Mouse (Mus musculus): ENCODE data around the gene Lpar2. TPM values are rescaled to one million over a fixed set of nuclear protein-coding genes. Genes with fewer than 3 reads are reported as not detected.

Gene Lpar2
- polyA plus RNA-seq, 1 experiment = 8.0 TPM

DNA sequence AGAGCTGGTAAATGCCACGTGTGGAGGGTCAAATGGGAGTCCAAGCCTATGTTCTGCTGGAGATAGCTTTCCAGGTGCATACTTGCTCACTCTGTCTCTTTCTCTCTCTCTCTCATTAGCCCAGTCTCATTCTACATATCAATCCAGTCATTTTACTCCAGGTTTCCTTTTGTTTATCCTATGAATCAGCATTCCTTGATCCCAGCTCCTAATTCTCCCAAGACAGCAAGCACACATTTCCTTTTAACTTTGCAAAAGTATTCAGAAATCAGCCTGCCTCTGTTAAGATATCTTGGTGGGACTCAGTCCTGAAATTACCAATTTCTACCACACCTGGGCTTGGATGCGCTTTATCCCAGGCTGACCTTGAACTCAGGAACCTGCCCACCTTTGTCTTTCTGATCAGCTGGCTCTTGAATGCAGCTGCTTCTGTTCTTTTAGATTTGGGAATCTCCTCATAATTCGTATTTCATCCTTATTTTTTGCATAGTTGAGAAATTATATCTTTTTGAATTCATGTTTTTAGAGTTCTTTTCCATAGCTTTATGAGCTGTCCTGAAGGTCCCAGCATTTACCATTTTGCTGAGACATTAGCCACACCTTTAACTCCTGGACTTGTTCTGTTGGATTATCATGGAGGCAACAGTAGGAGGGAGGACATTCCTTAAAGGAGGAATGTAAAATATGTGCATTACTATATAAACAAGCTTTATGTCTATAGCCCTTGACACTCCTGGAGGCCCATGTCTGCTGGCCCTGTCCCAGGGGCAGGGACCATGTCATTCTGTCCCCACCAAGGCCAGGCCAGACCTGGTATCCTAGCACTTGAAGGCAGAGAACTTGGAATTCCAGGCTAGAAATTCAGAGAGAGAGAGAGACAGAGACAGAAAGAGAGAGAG lies 25.2 kb downstream of the Lpar2 start:
- DNase-seq (ENCODE audit: low read depth) = no peak
- no peak for TF ChIP-seq POLR2A (IDR thresholded peaks at IDR 0.05; ENCODE audit: borderline replicate concordance, extremely low read depth, insufficient read depth, insufficient read length, poor library complexity, severe bottlenecking)
- TF ChIP-seq CTCF (IDR thresholded peaks at IDR 0.05; ENCODE audit: borderline replicate concordance, extremely low read depth, insufficient read depth, insufficient read length) = no peak

DNA sequence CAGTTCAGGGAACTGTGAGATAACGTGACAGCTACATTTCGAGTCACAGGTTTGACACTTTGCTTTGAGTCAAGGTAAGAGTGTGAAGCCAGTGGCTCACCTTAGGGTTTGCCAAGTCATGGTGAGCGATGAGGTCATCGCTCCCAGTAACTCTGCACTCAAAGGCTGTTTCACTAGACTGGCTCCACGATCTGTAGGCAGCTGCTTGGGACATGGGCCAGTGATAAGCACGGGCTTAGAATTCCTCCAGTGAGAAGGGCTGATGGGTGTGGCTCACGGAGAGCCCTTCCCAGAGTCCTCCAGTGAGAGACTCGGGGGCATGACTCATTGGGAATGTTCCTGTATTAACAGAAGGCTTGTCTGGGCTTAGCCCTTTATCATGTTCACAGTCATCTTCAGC lies 26.7 kb downstream of the Lpar2 start:
- TF ChIP-seq POLR2A (IDR thresholded peaks at IDR 0.05; ENCODE audit: borderline replicate concordance, extremely low read depth, insufficient read depth, insufficient read length, poor library complexity, severe bottlenecking) (no peak), CTCF (IDR thresholded peaks at IDR 0.05; ENCODE audit: borderline replicate concordance, extremely low read depth, insufficient read depth, insufficient read length) (no peak)
- DNase-seq (ENCODE audit: low read depth) = no peak

DNA sequence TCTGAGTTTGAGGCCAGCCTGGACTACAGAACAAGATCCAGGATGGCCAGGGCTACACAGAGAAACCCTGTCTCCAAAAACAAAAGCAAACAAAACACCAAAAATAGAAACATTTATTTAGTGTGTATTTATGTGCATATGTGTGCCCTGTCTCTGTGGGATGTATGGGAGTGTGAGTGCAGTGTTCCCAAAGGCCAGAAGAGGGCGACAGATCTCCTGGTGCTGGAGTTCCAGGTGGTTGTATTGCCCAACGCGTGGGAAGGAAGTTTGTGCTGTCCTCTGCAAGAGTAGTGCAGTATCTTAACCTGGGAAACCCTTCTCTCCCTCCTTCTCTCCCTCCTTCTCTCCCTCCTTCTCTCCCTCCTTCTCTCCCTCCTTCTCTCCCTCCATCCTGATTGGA lies 27.7 kb downstream of the Lpar2 start:
- no peak for DNase-seq (ENCODE audit: low read depth)
- no peak for TF ChIP-seq POLR2A (IDR thresholded peaks at IDR 0.05; ENCODE audit: borderline replicate concordance, extremely low read depth, insufficient read depth, insufficient read length, poor library complexity, severe bottlenecking)
- TF ChIP-seq CTCF (IDR thresholded peaks at IDR 0.05; ENCODE audit: borderline replicate concordance, extremely low read depth, insufficient read depth, insufficient read length) = peak; percentile 47; the same call in 1 of the 2 replicates

DNA sequence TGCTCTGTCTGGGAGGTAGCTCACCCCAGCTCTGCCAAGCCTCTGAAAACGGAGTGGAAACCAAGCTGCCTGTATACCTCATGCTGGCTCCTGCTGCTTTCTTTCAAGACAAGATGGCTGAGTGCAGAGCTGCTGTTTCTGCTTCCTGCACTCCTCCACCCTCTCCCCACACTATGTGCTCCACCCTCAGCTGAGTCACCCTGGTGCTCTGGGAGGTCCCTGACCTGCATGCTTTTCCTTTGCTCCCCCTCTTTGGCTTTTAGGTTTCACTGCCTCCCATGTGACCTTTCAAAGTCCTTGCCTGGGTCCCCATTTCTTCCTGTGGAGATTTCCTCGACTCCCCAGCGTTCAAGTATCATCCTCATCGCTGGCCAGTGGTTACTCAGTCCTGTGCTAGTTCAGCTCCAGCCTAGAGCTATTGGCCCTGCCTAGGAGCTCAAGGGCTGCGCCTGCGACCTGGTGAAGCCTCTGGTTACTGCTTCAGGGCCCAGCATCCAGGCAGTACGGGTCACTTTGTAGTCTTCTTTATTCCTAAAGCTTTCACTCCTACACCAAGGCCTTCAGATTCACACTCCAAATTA lies 28.8 kb downstream of the Lpar2 start:
- no peak for TF ChIP-seq POLR2A (IDR thresholded peaks at IDR 0.05; ENCODE audit: borderline replicate concordance, extremely low read depth, insufficient read depth, insufficient read length, poor library complexity, severe bottlenecking)
- no peak for TF ChIP-seq CTCF (IDR thresholded peaks at IDR 0.05; ENCODE audit: borderline replicate concordance, extremely low read depth, insufficient read depth, insufficient read length)
- no peak for DNase-seq (ENCODE audit: low read depth)

DNA sequence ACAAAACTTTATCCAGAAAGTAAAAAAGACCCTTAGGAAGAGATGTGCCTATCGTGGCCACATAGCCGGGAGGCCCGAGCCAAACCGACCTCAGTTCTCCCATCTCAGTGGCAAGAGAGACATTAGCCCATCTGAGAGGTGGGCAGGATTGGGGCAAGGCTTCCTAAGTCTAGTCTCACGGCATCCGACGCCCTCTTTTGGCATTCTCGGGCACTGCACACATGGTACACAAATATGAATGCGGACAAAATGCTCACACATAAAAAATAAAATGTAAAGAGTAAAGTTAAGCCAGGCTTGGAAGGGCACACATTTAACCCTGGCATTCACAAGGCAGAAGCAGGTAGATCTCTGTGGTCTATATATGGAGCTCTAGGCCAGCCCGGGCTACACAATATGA lies 31.6 kb downstream of the Lpar2 start:
- TF ChIP-seq CTCF (IDR thresholded peaks at IDR 0.05; ENCODE audit: borderline replicate concordance, extremely low read depth, insufficient read depth, insufficient read length) = no peak
- DNase-seq (ENCODE audit: low read depth) = no peak

DNA sequence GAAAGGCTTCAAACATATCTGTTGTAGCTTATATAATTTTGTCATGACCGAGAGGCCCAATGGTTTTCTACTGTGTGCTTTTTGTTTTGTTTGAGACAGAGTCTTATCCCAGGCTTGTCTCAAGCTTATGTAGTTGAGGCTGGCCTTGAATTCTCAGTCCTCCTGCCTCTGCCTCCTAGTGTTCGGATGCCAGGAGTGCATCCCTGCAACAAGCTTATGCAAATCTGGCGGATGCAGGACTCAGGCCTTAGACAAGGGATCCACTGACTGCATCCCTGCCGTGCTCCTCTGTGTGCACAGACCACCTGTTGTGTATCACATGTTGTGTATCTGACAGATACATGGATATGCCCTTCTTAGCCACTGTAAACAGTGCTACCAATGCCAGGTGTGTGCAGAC lies 38.6 kb downstream of the Lpar2 start:
- peak; percentile 23; the same call in 1 of the 2 replicates for TF ChIP-seq CTCF (IDR thresholded peaks at IDR 0.05; ENCODE audit: borderline replicate concordance, extremely low read depth, insufficient read depth, insufficient read length)
- no peak for TF ChIP-seq POLR2A (IDR thresholded peaks at IDR 0.05; ENCODE audit: borderline replicate concordance, extremely low read depth, insufficient read depth, insufficient read length, poor library complexity, severe bottlenecking)
- DNase-seq (ENCODE audit: low read depth) = peak; percentile 24

DNA sequence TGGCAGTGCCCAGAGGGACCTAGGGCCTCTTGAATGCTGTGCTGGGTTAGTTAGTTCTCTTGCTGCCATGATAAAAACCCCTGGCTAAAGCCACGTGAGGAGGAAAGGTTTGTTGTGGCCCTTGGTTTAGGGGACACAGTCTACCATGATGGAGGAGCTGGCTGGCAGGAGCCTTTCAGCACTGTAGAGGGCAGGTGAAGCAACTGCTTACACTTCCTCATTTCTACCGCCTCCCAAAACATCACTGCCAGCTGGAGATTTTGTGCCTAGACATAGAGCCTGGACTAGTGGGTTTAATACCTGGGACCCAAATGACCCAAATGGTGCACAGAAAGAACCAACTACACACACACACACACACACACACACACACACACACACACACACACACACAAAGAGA lies 39.0 kb downstream of the Lpar2 start:
- no peak for DNase-seq (ENCODE audit: low read depth)
- TF ChIP-seq CTCF (IDR thresholded peaks at IDR 0.05; ENCODE audit: borderline replicate concordance, extremely low read depth, insufficient read depth, insufficient read length) (no peak), POLR2A (IDR thresholded peaks at IDR 0.05; ENCODE audit: borderline replicate concordance, extremely low read depth, insufficient read depth, insufficient read length, poor library complexity, severe bottlenecking) (no peak)

DNA sequence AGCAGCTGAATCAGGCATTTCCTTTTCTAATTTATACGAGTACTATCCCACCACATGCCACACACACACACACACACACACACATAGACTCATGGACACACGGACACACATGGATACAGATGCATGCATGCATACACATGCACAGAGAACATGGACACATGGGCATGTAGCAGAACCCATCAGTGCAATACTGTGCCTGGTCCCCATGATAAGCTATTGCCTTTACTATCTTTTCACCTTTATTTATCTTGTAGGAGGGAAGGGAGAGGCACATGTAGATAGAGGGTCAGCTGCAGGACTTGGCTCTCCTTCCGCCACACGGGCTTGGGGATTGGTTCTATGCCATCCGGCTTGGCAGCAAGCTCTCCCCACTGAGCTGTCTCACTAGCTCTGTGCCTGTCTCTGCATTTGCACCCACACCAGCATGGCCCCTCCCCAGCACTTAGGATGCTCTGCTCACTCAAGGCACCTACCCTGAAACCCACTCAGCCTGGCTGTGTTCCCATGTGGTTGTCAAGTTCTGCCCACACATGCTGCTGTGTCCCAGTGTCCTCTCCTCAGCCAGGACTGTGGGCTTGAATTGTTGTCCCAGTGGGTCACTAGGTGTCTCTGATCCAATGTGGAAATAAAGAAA lies 41.3 kb downstream of the Lpar2 start:
- no peak for DNase-seq (ENCODE audit: low read depth)
- TF ChIP-seq POLR2A (IDR thresholded peaks at IDR 0.05; ENCODE audit: borderline replicate concordance, extremely low read depth, insufficient read depth, insufficient read length, poor library complexity, severe bottlenecking) (no peak), CTCF (IDR thresholded peaks at IDR 0.05; ENCODE audit: borderline replicate concordance, extremely low read depth, insufficient read depth, insufficient read length) (no peak)

DNA sequence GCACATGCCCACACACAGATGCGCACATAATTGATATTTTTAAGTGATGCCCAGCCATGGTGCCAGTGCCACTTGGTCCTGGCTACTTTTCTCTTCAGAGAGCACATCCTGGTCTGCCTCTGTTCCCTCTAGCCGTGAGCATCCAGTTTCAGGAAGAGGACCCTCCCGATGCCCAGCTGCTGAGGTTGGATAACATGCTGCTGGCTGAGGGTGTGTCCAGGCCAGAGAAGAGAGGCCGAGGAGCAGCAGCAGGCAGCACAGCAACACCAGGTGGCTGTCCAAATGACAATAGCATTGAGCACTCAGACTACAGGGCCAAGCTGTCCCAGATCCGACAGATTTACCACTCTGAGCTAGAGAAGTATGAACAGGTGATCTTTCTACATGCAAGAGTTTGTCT lies 42.0 kb downstream of the Lpar2 start:
- no peak for DNase-seq (ENCODE audit: low read depth)
- TF ChIP-seq CTCF (IDR thresholded peaks at IDR 0.05; ENCODE audit: borderline replicate concordance, extremely low read depth, insufficient read depth, insufficient read length) (no peak), POLR2A (IDR thresholded peaks at IDR 0.05; ENCODE audit: borderline replicate concordance, extremely low read depth, insufficient read depth, insufficient read length, poor library complexity, severe bottlenecking) (no peak)

DNA sequence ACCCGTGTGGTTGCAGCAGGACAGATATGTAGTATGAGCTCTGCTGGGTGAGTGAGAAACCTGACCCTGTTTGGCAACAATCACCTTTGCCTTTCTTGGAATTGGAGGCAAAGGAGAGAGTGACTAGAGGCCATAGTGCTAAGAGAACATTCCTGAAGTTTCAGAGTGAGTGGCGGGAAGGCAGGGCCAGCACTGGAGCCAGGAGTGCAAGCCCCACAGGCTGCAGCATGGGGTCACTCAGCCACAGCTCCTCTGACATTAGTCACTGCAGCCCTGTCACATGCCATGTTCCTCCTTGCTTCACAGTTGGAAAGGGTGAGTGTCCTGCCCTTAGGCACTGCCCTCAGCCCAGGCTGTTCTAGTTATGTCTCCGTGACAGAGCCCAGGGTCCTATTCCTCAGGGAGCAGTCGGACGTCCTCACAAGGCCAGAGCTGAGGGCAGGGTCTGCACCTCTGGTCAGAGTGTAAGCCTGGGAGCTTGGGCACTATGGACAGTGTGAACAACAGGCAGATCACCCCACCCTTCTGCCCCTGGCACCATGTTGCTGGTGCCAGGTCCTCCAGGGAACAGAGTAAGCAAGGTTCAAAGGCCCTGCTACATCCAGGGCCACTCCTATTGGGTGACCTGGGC lies 45.6 kb downstream of the Lpar2 start:
- TF ChIP-seq POLR2A (IDR thresholded peaks at IDR 0.05; ENCODE audit: borderline replicate concordance, extremely low read depth, insufficient read depth, insufficient read length, poor library complexity, severe bottlenecking) (no peak), CTCF (IDR thresholded peaks at IDR 0.05; ENCODE audit: borderline replicate concordance, extremely low read depth, insufficient read depth, insufficient read length) (no peak)

More for the DNA sequence above, 45.6 kb downstream of the Lpar2 start:
- DNase-seq (ENCODE audit: low read depth) = no peak
